Mouse (Mus musculus): ENCODE measurements around the gene 4933411K16Rik. TPM values are rescaled to one million over a fixed set of nuclear protein-coding genes. Genes with fewer than 3 reads are reported as not detected.
"Not testable (repeated sequence)": the region's sequence is repeated elsewhere in the genome, so short reads cannot be mapped to it uniquely, and the experiment has no call there.

4933411K16Rik gene
- total and polyA plus RNA-seq, 3 experiments, result 0.10 TPM; not detected in 2

DNA sequence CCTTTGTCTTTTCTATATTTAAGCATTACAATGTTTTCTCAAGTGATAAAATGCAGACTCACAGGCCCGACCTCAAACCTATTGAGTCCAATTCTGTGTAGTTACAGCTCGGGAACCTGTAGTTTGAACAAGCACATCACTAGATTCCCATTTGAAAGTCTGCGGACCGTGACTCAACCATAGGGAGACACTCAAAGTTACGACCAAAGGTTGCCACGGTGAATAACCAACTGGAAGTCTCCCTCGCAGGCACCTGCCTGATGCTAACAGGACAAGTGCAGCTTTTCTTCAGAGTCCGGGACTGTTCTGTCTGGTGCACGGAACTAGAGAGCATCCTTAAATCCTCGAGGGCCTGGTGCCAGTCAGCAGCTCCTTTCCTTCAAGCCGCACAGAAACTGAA is 28.4 kb downstream of the 4933411K16Rik start:
- H3K27ac ChIP-seq (ENCODE audit: control insufficient read depth, low read depth, low read length), result no peak overlapping the region
- H3K27me3 ChIP-seq (ENCODE audit: control insufficient read depth in 1 of 2, insufficient read depth in 2 of 2, low read length in 2 of 2), result peaks cover 2 to 6% of the 10 kb centered on the region in 2 experiments; a peak in 3 of 4 replicates
- DNase-seq (ENCODE audit: low read depth, low spot score), result peak; percentile 43
- TF ChIP-seq GATA1 (IDR thresholded peaks at IDR 0.05; ENCODE audit: low read depth, low read length) (peak; percentile 36; the same call in 1 of the 2 replicates), CHD1 (IDR thresholded peaks at IDR 0.05; ENCODE audit: low read depth, low read length) (no peak)
- no peaks in the 10 kb centered on the region for H3K9me3 ChIP-seq (replicated peaks; ENCODE audit: insufficient read depth, low read length)
- H3K4me3 ChIP-seq (ENCODE audit: control insufficient read depth in 1 of 2, insufficient read depth in 1 of 2, low read depth in 2 of 2, low read length in 2 of 2), result peak overlapping the region; percentile 6 to 30; a peak in 2 of 4 replicates
- H3K4me1 ChIP-seq (ENCODE audit: control insufficient read depth in 1 of 2, insufficient read depth in 2 of 2, low read length in 2 of 2), result peaks cover 4 to 15% of the 10 kb centered on the region in 2 experiments; a peak in 3 of 4 replicates
- peaks cover 0 to 5% of the 10 kb centered on the region in 2 experiments; a peak in 2 of 4 replicates for H3K36me3 ChIP-seq (ENCODE audit: control insufficient read depth in 1 of 2, insufficient read depth in 2 of 2, low read length in 2 of 2)
- H3K79me2 ChIP-seq (ENCODE audit: control insufficient read depth, insufficient read depth, low read length, poor library complexity), result no peaks in the 10 kb centered on the region
- no peak overlapping the region; the same call in 1 of the 2 replicates for H3K9ac ChIP-seq (ENCODE audit: control insufficient read depth, low read depth, low read length, poor library complexity, severe bottlenecking)

GRCm38 (mm10) chr19:42081613-42082012 is 29.6 kb downstream of the 4933411K16Rik start:
- H3K9me3 ChIP-seq (replicated peaks; ENCODE audit: insufficient read depth, low read length); H3K27ac ChIP-seq (ENCODE audit: control insufficient read depth, low read depth, low read length); H3K36me3 ChIP-seq (ENCODE audit: control insufficient read depth in 1 of 2, insufficient read depth in 2 of 2, low read length in 2 of 2); H3K27me3 ChIP-seq (ENCODE audit: control insufficient read depth in 1 of 2, insufficient read depth in 2 of 2, low read length in 2 of 2); H3K4me3 ChIP-seq (ENCODE audit: control insufficient read depth in 1 of 2, insufficient read depth in 1 of 2, low read depth in 2 of 2, low read length in 2 of 2); H3K9ac ChIP-seq (ENCODE audit: control insufficient read depth, low read depth, low read length, poor library complexity, severe bottlenecking); H3K79me2 ChIP-seq (ENCODE audit: control insufficient read depth, insufficient read depth, low read length, poor library complexity): not testable (repeated sequence)
- DNase-seq (ENCODE audit: low read depth, low spot score), result peak; percentile 28
- TF ChIP-seq MAFK (IDR thresholded peaks at IDR 0.05; ENCODE audit: borderline replicate concordance, low read depth, low read length) (0 out of 2 replicates have a peak, but pooled peaks have one; percentile 36), ZNF384 (IDR thresholded peaks at IDR 0.05; ENCODE audit: low read depth, low read length) (peak; percentile 84), TBP (IDR thresholded peaks at IDR 0.05; ENCODE audit: low read depth, low read length) (peak; percentile 89)
- H3K4me1 ChIP-seq (ENCODE audit: control insufficient read depth in 1 of 2, insufficient read depth in 2 of 2, low read length in 2 of 2), result peaks cover 4 to 15% of the 10 kb centered on the region in 2 experiments; a peak in 3 of 4 replicates

DNA sequence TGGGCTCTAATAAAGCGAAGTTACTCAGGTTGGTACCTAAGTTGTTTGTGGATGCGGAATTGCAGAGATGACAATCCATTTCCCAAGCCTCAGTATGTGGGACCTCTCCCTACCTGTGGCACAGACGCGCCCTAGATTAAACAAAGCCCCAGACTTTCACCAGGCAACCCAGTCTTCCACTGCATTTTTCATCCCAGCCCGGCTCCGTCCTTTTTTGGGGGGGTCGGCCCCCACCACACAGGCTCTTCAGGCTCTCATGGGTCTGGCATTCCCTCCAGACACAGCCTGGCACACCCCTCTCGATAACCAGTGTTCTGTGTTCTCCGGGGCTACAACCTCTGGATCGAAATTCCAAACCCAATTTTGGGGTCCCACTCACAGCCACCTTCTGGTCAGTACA is 33.6 kb downstream of the 4933411K16Rik start:
- Histone ChIP-seq H3K36me3 (ENCODE audit: control insufficient read depth in 1 of 2, insufficient read depth in 2 of 2, low read length in 2 of 2) (peaks cover 0 to 9% of the 10 kb centered on the region in 2 experiments; a peak in 2 of 4 replicates), H3K27ac (ENCODE audit: control insufficient read depth, low read depth, low read length) (no peak overlapping the region), H3K4me3 (ENCODE audit: control insufficient read depth in 1 of 2, insufficient read depth in 1 of 2, low read depth in 2 of 2, low read length in 2 of 2) (no peak overlapping the region), H3K9me3 (replicated peaks; ENCODE audit: insufficient read depth, low read length) (no peaks in the 10 kb centered on the region), H3K4me1 (ENCODE audit: control insufficient read depth in 1 of 2, insufficient read depth in 2 of 2, low read length in 2 of 2) (peaks cover 2 to 4% of the 10 kb centered on the region in 2 experiments; a peak in 2 of 4 replicates), H3K27me3 (ENCODE audit: control insufficient read depth in 1 of 2, insufficient read depth in 2 of 2, low read length in 2 of 2) (peaks cover 0 to 3% of the 10 kb centered on the region in 2 experiments; a peak in 2 of 4 replicates), H3K79me2 (ENCODE audit: control insufficient read depth, insufficient read depth, low read length, poor library complexity) (peaks cover 4% of the 10 kb centered on the region; the same call in 1 of the 2 replicates), H3K9ac (ENCODE audit: control insufficient read depth, low read depth, low read length, poor library complexity, severe bottlenecking) (no peak overlapping the region)
- TF ChIP-seq RCOR1 (IDR thresholded peaks at IDR 0.05; ENCODE audit: low read depth, low read length), result no peak
- TF ChIP-seq POLR2AphosphoS5 (IDR thresholded peaks at IDR 0.05; ENCODE audit: borderline replicate concordance, low read depth, low read length), result no peak
- no peak for DNase-seq (ENCODE audit: low read depth, low spot score)

GRCm38 (mm10) chr19:42086166-42086565 is 34.1 kb downstream of the 4933411K16Rik start, which contains the start of gene Morn4:
Gene Morn4, minus strand, starts transcription at chr19:42086357.
- TF ChIP-seq USF1 (IDR thresholded peaks at IDR 0.05; ENCODE audit: low read depth, low read length), result no peak
- TF ChIP-seq NELFE (IDR thresholded peaks at IDR 0.05; ENCODE audit: low read depth, low read length), result no peak
- TF ChIP-seq TBP (IDR thresholded peaks at IDR 0.05; ENCODE audit: low read depth, low read length), result no peak
- no peak for TF ChIP-seq GATA1 (IDR thresholded peaks at IDR 0.05; ENCODE audit: low read depth, low read length)
- TF ChIP-seq E2F4 (IDR thresholded peaks at IDR 0.05; ENCODE audit: borderline replicate concordance, low read depth, low read length), result no peak
- no peak for TF ChIP-seq MAZ (IDR thresholded peaks at IDR 0.05; ENCODE audit: low read depth, low read length)
- no peak for TF ChIP-seq ZKSCAN1 (IDR thresholded peaks at IDR 0.05; ENCODE audit: low read depth, low read length)
- TF ChIP-seq ETS1 (IDR thresholded peaks at IDR 0.05; ENCODE audit: low read depth, low read length), result no peak
- TF ChIP-seq ZNF384 (IDR thresholded peaks at IDR 0.05; ENCODE audit: low read depth, low read length), result no peak
- no peak for TF ChIP-seq HCFC1 (IDR thresholded peaks at IDR 0.05; ENCODE audit: low read depth, low read length)
- no peak for TF ChIP-seq TAL1 (IDR thresholded peaks at IDR 0.05; ENCODE audit: low read length)
- TF ChIP-seq MAX (IDR thresholded peaks at IDR 0.05; ENCODE audit: low read length), result no peak
- no peak for TF ChIP-seq CHD2 (IDR thresholded peaks at IDR 0.05; ENCODE audit: low read length)
- no peaks in the 10 kb centered on the region for H3K9me3 ChIP-seq (replicated peaks; ENCODE audit: insufficient read depth, low read length)
- H3K36me3 ChIP-seq (ENCODE audit: control insufficient read depth in 1 of 2, insufficient read depth in 2 of 2, low read length in 2 of 2), result peaks cover 0 to 7% of the 10 kb centered on the region in 2 experiments; a peak in 2 of 4 replicates
- peaks cover 0 to 3% of the 10 kb centered on the region in 2 experiments; a peak in 2 of 4 replicates for H3K27me3 ChIP-seq (ENCODE audit: control insufficient read depth in 1 of 2, insufficient read depth in 2 of 2, low read length in 2 of 2)
- no peak within 1 kb of the TSS for H3K27ac ChIP-seq (ENCODE audit: control insufficient read depth, low read depth, low read length)
- peaks cover 5% of the 10 kb centered on the region for H3K79me2 ChIP-seq (ENCODE audit: control insufficient read depth, insufficient read depth, low read length, poor library complexity)
- DNase-seq (ENCODE audit: low read depth, low spot score), result no peak
- H3K4me3 ChIP-seq (ENCODE audit: control insufficient read depth in 1 of 2, insufficient read depth in 1 of 2, low read depth in 2 of 2, low read length in 2 of 2), result no peak within 1 kb of the TSS
- peaks cover 2 to 4% of the 10 kb centered on the region in 2 experiments; a peak in 3 of 4 replicates for H3K4me1 ChIP-seq (ENCODE audit: control insufficient read depth in 1 of 2, insufficient read depth in 2 of 2, low read length in 2 of 2)
- H3K9ac ChIP-seq (ENCODE audit: control insufficient read depth, low read depth, low read length, poor library complexity, severe bottlenecking), result no peak within 1 kb of the TSS

Measured in MEL (cell line).